Mouse (Mus musculus) heart, postnatal 0 days (tissue): Measurements from ENCODE around the gene Ubox5. TPM values are rescaled to one million over a fixed set of nuclear protein-coding genes. Genes with fewer than 3 reads are reported as not detected.

Experiments
- ATAC-seq: fragments of 200-750 bp; cut with Nextera tagmentation; 2 replicates; pipeline ENCODE4 v1.8.0; 2017; ENCODE audit warnings: low read depth, moderate number of reproducible peaks, moderate library complexity; ENCODE audit not compliant: insufficient read depth
- DNase-seq: peaks from one replicate; pipeline ENCODE4 v3.0.0-alpha.2; 2016; ENCODE audit warnings: low spot score
- H3K27ac ChIP-seq: fragments of 300-500 bp; sonication (generic); 2 replicates; pipeline ENCODE4 v1.5.1; 2014; ENCODE audit warnings: low read depth, mild to moderate bottlenecking
- H3K27me3 ChIP-seq: fragments of 300-500 bp; sonication (generic); 2 replicates; pipeline ENCODE4 v1.6.1; 2014; ENCODE audit warnings: low read length, mixed read lengths; ENCODE audit not compliant: control insufficient read depth, insufficient read depth
- H3K36me3 ChIP-seq: fragments of 300-500 bp; sonication (generic); replicated peaks from 2 replicates; pipeline ENCODE4 v1.6.1; 2014; ENCODE audit warnings: low read length, mixed read lengths; ENCODE audit not compliant: control insufficient read depth, insufficient read depth
- H3K4me1 ChIP-seq: fragments of 300-500 bp; sonication (generic); 2 replicates; pipeline ENCODE4 v1.6.1; 2014; ENCODE audit warnings: antibody characterized with exemption; ENCODE audit not compliant: control insufficient read depth, insufficient read depth
- H3K4me2 ChIP-seq: fragments of 300-500 bp; sonication (generic); 2 replicates; pipeline ENCODE4 v1.6.1; 2014; ENCODE audit warnings: low read depth, mild to moderate bottlenecking, low read length, moderate library complexity
- H3K4me3 ChIP-seq: fragments of 300-500 bp; sonication (generic); 2 replicates; pipeline ENCODE4 v1.5.1; 2014; ENCODE audit warnings: low read depth, low read length
- H3K9ac ChIP-seq: fragments of 300-500 bp; sonication (generic); replicated peaks from 2 replicates; pipeline ENCODE4 v1.6.1; 2014; ENCODE audit warnings: low read depth, low read length, mixed read lengths
- H3K9me3 ChIP-seq: fragments of 300-500 bp; sonication (generic); replicated peaks from 2 replicates; pipeline ENCODE4 v1.6.1; 2016; ENCODE audit warnings: low read length; ENCODE audit not compliant: control insufficient read depth
- CTCF ChIP-seq: IDR thresholded peaks from 2 replicates; pipeline ENCODE4 v1.5.1; 2016; ENCODE audit warnings: antibody characterized with exemption, control low read depth, low read depth
- EP300 ChIP-seq: IDR thresholded peaks from 2 replicates; pipeline ENCODE4 v1.6.1; 2016; ENCODE audit warnings: antibody characterized with exemption, low read depth
- WGBS: fragments of 180-500 bp; shearing (Covaris S2); extraction: QIAGEN DNeasy Blood & Tissue Kit; methylation state at CpG from one replicate; pipeline ENCODE4 v1.1.7; 2014; 5-methylcytosine and 5-hydroxymethylcytosine counted together
- polyA plus RNA-seq: library from polyadenylated mRNA; unstranded; fragments of >200 nt; fragmentation: Nextera tagmentation; extraction: Ambion mirVana; gene quantifications from 2 replicates; pipeline ENCODE4 v1.2.1, GENCODE M21; 2015
- total RNA-seq: library from RNA; depleted of rRNA; stranded (reverse); fragments of >200 nt; gene quantifications from 2 replicates; pipeline ENCODE4 v1.2.3, GENCODE M21; 2014; ENCODE audit warnings: low replicate concordance

Ubox5 gene
- total and polyA plus RNA-seq, 2 experiments from 2014 or later = 2.1 to 4.4 TPM

DNA sequence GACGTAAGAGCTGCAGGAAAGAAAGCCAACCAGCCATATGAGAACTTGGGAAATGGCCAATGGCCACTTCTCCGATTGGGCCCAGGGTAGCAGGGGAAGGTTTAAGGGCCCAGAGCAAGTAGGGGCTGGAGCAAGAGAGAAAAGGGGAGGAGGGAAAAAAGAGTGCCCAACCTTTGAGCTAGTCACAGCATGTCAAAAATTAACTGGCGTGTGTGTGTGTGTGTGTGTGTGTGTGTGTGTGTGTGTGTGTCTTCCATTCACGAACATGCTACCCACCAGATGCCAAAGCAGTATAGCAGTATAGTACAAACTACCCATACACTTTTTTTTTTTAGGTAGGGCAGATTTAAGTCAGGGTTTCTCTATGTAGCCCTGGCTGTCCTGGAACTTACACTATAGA, 60.9 kb downstream of the Ubox5 start:
- 72% methylated on average over 4 of the region's 4 CpGs for WGBS

DNA sequence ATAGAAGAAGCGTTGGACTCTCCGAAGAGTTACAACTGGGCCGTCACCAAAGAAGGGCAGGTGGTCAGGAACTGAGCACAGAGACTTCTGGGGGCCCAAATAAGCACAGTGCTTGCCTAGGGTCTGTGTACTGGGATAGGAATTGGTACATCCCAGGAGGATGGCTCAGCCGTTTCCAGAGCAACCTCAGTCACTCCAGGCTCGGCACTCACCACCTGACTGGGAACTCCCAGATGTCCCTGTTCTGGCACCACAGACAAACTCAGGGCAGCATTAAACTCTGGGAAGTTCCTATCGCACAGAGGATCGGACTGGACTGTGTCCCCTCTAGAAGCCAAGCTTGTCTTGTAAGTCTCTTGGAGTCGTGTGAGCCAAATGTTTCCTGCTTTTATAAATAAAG, 64.9 kb downstream of the Ubox5 start:
- Histone ChIP-seq H3K4me1 (peaks cover 7% of the 10 kb centered on the region; the same call in 1 of the 2 replicates), H3K9ac (0 out of 2 replicates have a peak overlapping the region, but pooled peaks have one; percentile 89), H3K4me2 (peak overlapping the region; percentile 88; the same call in 1 of the 2 replicates), H3K4me3 (no peak overlapping the region), H3K36me3 (peaks cover 22% of the 10 kb centered on the region), H3K27me3 (no peaks in the 10 kb centered on the region), H3K27ac (no peak overlapping the region), H3K9me3 (no peaks in the 10 kb centered on the region)
- ATAC-seq (no peak), DNase-seq (no peak)
- no peak for TF ChIP-seq EP300
- no peak for TF ChIP-seq CTCF
- 81% methylated on average over 8 of the region's 8 CpGs for WGBS

More for the DNA sequence above, 60.9 kb downstream of the Ubox5 start:
- H3K27ac ChIP-seq = no peak overlapping the region
- peaks cover 7% of the 10 kb centered on the region; the same call in 1 of the 2 replicates for H3K4me1 ChIP-seq
- ATAC-seq = no peak
- no peak overlapping the region for H3K9ac ChIP-seq
- H3K27me3 ChIP-seq = no peaks in the 10 kb centered on the region
- H3K4me2 ChIP-seq = no peak overlapping the region
- peaks cover 22% of the 10 kb centered on the region for H3K36me3 ChIP-seq
- H3K9me3 ChIP-seq = no peaks in the 10 kb centered on the region
- no peak for DNase-seq
- TF ChIP-seq EP300 (no peak), CTCF (no peak)
- no peak overlapping the region for H3K4me3 ChIP-seq

DNA sequence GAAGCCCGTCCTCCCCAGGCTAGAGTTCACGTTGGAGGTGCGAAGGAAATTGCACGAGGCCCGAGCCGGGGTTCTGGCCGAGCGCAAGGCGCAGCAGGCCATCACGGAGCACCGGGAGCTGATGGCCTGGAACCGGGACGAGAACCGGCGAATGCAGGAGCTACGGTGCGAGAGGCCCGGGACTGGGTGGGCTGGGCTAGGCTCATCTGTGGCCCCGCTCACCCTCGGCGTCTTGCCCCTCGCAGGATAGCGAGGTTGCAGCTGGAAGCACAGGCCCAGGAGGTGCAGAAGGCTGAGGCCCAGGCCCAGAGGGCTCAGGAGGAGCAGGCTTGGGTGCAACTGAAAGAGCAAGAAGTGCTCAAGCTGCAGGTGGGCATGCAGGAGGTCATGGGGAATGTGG, 65.8 kb downstream of the Ubox5 start:
- Histone ChIP-seq H3K4me2 (peak overlapping the region; percentile 88), H3K4me3 (peak overlapping the region; percentile 87), H3K36me3 (peaks cover 22% of the 10 kb centered on the region), H3K9me3 (no peaks in the 10 kb centered on the region), H3K9ac (peak overlapping the region; percentile 89), H3K4me1 (peaks cover 7% of the 10 kb centered on the region; the same call in 1 of the 2 replicates), H3K27ac (peak overlapping the region; percentile 71), H3K27me3 (no peaks in the 10 kb centered on the region)
- DNase-seq (no peak), ATAC-seq (peak; percentile 2; the same call in 1 of the 2 replicates)
- WGBS = under 1% methylated on average over 23 of the region's 23 CpGs
- TF ChIP-seq CTCF = no peak

DNA sequence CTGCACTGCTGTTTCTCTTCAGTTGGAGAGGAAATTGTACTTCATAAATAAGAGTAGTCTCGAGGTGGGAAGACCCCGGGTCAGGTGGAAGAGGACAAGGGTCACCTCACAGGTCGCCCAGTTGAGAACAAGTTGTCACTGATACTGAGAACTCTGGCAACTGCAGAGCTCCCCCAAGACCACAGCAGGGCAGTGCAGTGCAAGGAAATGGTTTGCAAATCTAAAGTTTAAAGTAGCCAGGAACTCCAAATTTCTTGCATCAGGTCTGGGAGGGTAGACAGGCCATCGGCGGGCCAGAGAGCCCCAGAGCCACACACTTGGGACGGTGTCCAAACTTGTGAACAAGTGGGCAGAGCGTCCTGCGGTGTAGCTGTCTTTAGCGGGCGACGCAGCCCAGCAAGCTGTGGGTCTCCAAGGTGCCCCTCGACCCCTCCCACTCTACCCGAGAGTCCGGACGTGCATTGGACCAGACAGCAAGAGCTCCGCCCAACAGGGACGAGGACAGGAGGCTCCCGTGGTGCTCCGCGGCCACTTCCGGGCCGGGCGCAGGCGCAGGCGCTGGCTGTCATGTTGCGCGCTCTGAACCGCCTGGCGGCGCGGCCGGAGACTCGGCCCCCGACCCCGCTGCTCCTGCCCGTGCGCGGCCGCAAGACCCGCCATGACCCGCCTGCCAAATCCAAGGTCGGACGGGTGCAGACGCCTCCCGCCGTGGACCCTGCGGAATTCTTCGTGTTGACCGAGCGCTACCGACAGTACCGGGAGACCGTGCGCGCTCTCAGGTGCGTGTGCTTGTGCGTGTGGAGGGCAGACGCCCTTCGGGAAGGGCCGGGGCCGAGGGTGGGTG, 66.4 kb downstream of the Ubox5 start, which contains the start of gene Mrps26:
Gene Mrps26 (plus strand): TSS at position 531 of the 844 bp plus-strand sequence.
- no peaks in the 10 kb centered on the region for H3K27me3 ChIP-seq
- H3K9ac ChIP-seq = peak within 1 kb of the TSS; percentile 89
- ATAC-seq = peak; percentile 99

DNA sequence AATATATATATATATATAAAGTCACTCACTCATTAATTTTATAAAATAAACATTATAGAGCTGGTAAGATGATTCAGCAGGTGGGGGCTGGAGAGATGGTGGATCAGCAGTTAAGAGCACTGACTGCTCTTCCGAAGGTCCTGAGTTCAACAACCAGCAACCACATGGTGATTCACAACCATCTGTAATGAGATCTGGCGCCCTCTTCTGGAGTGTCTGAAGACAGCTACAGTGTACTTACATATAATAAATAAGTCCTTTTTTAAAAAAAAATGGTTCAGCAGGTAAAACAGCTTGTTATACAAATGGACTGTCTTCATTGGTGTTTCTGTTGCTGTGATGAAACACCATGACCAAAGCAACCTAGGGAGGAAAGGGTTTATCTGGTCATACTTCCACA, 71.8 kb downstream of the Ubox5 start:
- Histone ChIP-seq H3K4me2 (no peak overlapping the region), H3K36me3 (peaks cover 51% of the 10 kb centered on the region), H3K9me3 (no peaks in the 10 kb centered on the region), H3K27me3 (no peaks in the 10 kb centered on the region), H3K4me3 (no peak overlapping the region), H3K9ac (no peak overlapping the region), H3K27ac (no peak overlapping the region), H3K4me1 (no peaks in the 10 kb centered on the region)
- WGBS = 70% methylated on average over 2 of the region's 2 CpGs
- ATAC-seq (no peak), DNase-seq (no peak)
- TF ChIP-seq EP300 = no peak
- 0 out of 2 replicates have a peak, but pooled peaks have one; percentile 5 for TF ChIP-seq CTCF

More for the DNA sequence above, 66.4 kb downstream of the Ubox5 start, which contains the start of gene Mrps26:
- peak; percentile 97 for DNase-seq
- H3K36me3 ChIP-seq = peaks cover 24% of the 10 kb centered on the region
- WGBS = under 1% methylated on average over 60 of the region's 61 CpGs
- H3K27ac ChIP-seq = peak within 1 kb of the TSS; percentile 75
- peak within 1 kb of the TSS; percentile 87 for H3K4me3 ChIP-seq
- no peak for TF ChIP-seq EP300
- TF ChIP-seq CTCF = peak; percentile 47
- H3K4me1 ChIP-seq = peaks cover 7% of the 10 kb centered on the region; the same call in 1 of the 2 replicates
- peak within 1 kb of the TSS; percentile 88 for H3K4me2 ChIP-seq
- H3K9me3 ChIP-seq = no peaks in the 10 kb centered on the region
